Mouse (Mus musculus) limb, embryonic 11.5 days (tissue): Measurements from ENCODE around the gene Lrrc49. TPM values are rescaled to one million over a fixed set of nuclear protein-coding genes. Genes with fewer than 3 reads are reported as not detected.

Experiments
- ATAC-seq: fragments of 200-750 bp; cut with Nextera tagmentation; 2 replicates; pipeline ENCODE4 v1.8.0; 2017; ENCODE audit warnings: low read depth; ENCODE audit not compliant: insufficient number of reproducible peaks, low FRiP score, low TSS enrichment
- DNase-seq: peaks from one replicate; pipeline ENCODE4 v3.0.0-alpha.2; 2015; ENCODE audit warnings: low spot score
- H3K27ac ChIP-seq: fragments of 300-500 bp; sonication (generic); replicated peaks from 2 replicates; pipeline ENCODE4 v1.5.1; 2014; ENCODE audit warnings: low read depth, mild to moderate bottlenecking, low read length
- H3K27me3 ChIP-seq: fragments of 300-500 bp; sonication (generic); 2 replicates; pipeline ENCODE4 v1.6.1; 2014; ENCODE audit warnings: mild to moderate bottlenecking, low read length, mixed read lengths; ENCODE audit not compliant: control insufficient read depth, insufficient read depth
- H3K36me3 ChIP-seq: fragments of 300-500 bp; sonication (generic); 2 replicates; pipeline ENCODE4 v1.6.1; 2014; ENCODE audit warnings: mild to moderate bottlenecking, low read length, moderate library complexity, mixed read lengths; ENCODE audit not compliant: control insufficient read depth, insufficient read depth
- H3K4me1 ChIP-seq: fragments of 300-500 bp; sonication (generic); 2 replicates; pipeline ENCODE4 v1.6.1; 2014; ENCODE audit warnings: low read length, mixed read lengths; ENCODE audit not compliant: control insufficient read depth, insufficient read depth
- H3K4me2 ChIP-seq: fragments of 300-500 bp; sonication (generic); 2 replicates; pipeline ENCODE4 v1.6.1; 2014; ENCODE audit warnings: low read depth, mild to moderate bottlenecking, moderate library complexity; ENCODE audit not compliant: severe bottlenecking
- H3K4me3 ChIP-seq: fragments of 300-500 bp; sonication (generic); 2 replicates; pipeline ENCODE4 v1.5.1; 2014; ENCODE audit warnings: low read depth, low read length
- H3K9ac ChIP-seq: fragments of 300-500 bp; sonication (generic); 2 replicates; pipeline ENCODE4 v1.6.1; 2014; ENCODE audit warnings: mild to moderate bottlenecking, low read length
- H3K9me3 ChIP-seq: fragments of 300-500 bp; sonication (generic); 2 replicates; pipeline ENCODE4 v1.6.1; 2016; ENCODE audit warnings: low read length; ENCODE audit not compliant: control insufficient read depth
- WGBS: fragments of 180-500 bp; shearing (Covaris S2); extraction: QIAGEN DNeasy Blood & Tissue Kit; methylation state at CpG from one replicate; pipeline ENCODE4 v1.1.7; 2014; 5-methylcytosine and 5-hydroxymethylcytosine counted together
- polyA plus RNA-seq: library from polyadenylated mRNA; unstranded; fragments of >200 nt; fragmentation: Nextera tagmentation; extraction: Ambion mirVana; gene quantifications from 2 replicates; pipeline ENCODE4 v1.2.1, GENCODE M21; 2014

Lrrc49 gene
- polyA plus RNA-seq, 1 experiment from 2014 or later: 26.5 TPM

- 0 out of 2 replicates have a peak, but pooled peaks cover 5% of the 10 kb centered on the region for H3K27me3 ChIP-seq
- no peaks in the 10 kb centered on the region for H3K9me3 ChIP-seq
- ATAC-seq: no peak; the same call in 1 of the 2 replicates
- DNase-seq: peak; percentile 68
- H3K4me1 ChIP-seq: no peaks in the 10 kb centered on the region
- peak within 1 kb of the TSS; percentile 78 for H3K9ac ChIP-seq
- H3K36me3 ChIP-seq: no peaks in the 10 kb centered on the region
- under 1% methylated on average over 47 of the region's 66 CpGs for WGBS
- no peak within 1 kb of the TSS for H3K27ac ChIP-seq
- peak within 1 kb of the TSS; percentile 64 for H3K4me3 ChIP-seq
- H3K4me2 ChIP-seq: peak within 1 kb of the TSS; percentile 99
Observed at GRCm38 (mm10) chr9:60712771-60713541, 25.0 kb upstream of the Lrrc49 start, which contains the start of gene Larp6. Larp6 (plus strand) TSS chr9:60712989.

- no peak overlapping the region for H3K27ac ChIP-seq
- H3K4me1 ChIP-seq: no peaks in the 10 kb centered on the region
- no peak overlapping the region for H3K4me3 ChIP-seq
- no peak overlapping the region for H3K4me2 ChIP-seq
- H3K27me3 ChIP-seq: 0 out of 2 replicates have a peak, but pooled peaks cover 5% of the 10 kb centered on the region
- ATAC-seq (no peak), DNase-seq (no peak)
- WGBS: 74% methylated on average over 5 of the region's 5 CpGs
- H3K9me3 ChIP-seq: no peaks in the 10 kb centered on the region
- H3K9ac ChIP-seq: no peak overlapping the region
- no peaks in the 10 kb centered on the region for H3K36me3 ChIP-seq
Observed at GRCm38 (mm10) chr9:60712011-60712410, 24.1 kb upstream of the Lrrc49 start.

- no peaks in the 10 kb centered on the region for H3K9me3 ChIP-seq
- 85% methylated on average over 6 of the region's 6 CpGs for WGBS
- no peak overlapping the region for H3K9ac ChIP-seq
- no peaks in the 10 kb centered on the region for H3K36me3 ChIP-seq
- H3K4me2 ChIP-seq: no peak overlapping the region
- H3K27ac ChIP-seq: no peak overlapping the region
- H3K27me3 ChIP-seq: 0 out of 2 replicates have a peak, but pooled peaks cover 5% of the 10 kb centered on the region
- ATAC-seq (no peak), DNase-seq (no peak)
- H3K4me3 ChIP-seq: no peak overlapping the region
- no peaks in the 10 kb centered on the region for H3K4me1 ChIP-seq
Observed at GRCm38 (mm10) chr9:60709721-60710120, 21.8 kb upstream of the Lrrc49 start.

GRCm38 (mm10) chr9:60708606-60709005 lies 20.6 kb upstream of the Lrrc49 start:
- DNase-seq (no peak), ATAC-seq (no peak)
- H3K27me3 ChIP-seq: 0 out of 2 replicates have a peak, but pooled peaks cover under 1% of the 10 kb centered on the region
- no peak overlapping the region for H3K27ac ChIP-seq
- no peak overlapping the region for H3K9ac ChIP-seq
- no peaks in the 10 kb centered on the region for H3K4me1 ChIP-seq
- 88% methylated on average over 5 of the region's 5 CpGs for WGBS
- no peak overlapping the region for H3K4me3 ChIP-seq
- no peak overlapping the region for H3K4me2 ChIP-seq
- H3K36me3 ChIP-seq: no peaks in the 10 kb centered on the region
- H3K9me3 ChIP-seq: no peaks in the 10 kb centered on the region

GRCm38 (mm10) chr9:60707594-60707993 lies 19.6 kb upstream of the Lrrc49 start:
- H3K9ac ChIP-seq: no peak overlapping the region
- ATAC-seq (no peak), DNase-seq (no peak)
- no peaks in the 10 kb centered on the region for H3K9me3 ChIP-seq
- 91% methylated on average over 2 of the region's 2 CpGs for WGBS
- H3K4me3 ChIP-seq: no peak overlapping the region
- H3K27ac ChIP-seq: no peak overlapping the region
- no peaks in the 10 kb centered on the region for H3K4me1 ChIP-seq
- H3K4me2 ChIP-seq: no peak overlapping the region
- no peaks in the 10 kb centered on the region for H3K27me3 ChIP-seq
- no peaks in the 10 kb centered on the region for H3K36me3 ChIP-seq

GRCm38 (mm10) chr9:60699581-60700231 lies 11.7 kb upstream of the Lrrc49 start:
- H3K4me1 ChIP-seq: no peaks in the 10 kb centered on the region
- 73% methylated on average over 18 of the region's 18 CpGs for WGBS
- no peaks in the 10 kb centered on the region for H3K27me3 ChIP-seq
- no peak overlapping the region for H3K9ac ChIP-seq
- H3K27ac ChIP-seq: no peak overlapping the region
- H3K4me3 ChIP-seq: no peak overlapping the region
- ATAC-seq: no peak
- H3K36me3 ChIP-seq: no peaks in the 10 kb centered on the region
- H3K9me3 ChIP-seq: no peaks in the 10 kb centered on the region
- DNase-seq: no peak
- H3K4me2 ChIP-seq: no peak overlapping the region

GRCm38 (mm10) chr9:60696271-60696985 lies 8.5 kb upstream of the Lrrc49 start:
- no peak overlapping the region for H3K4me3 ChIP-seq
- no peak for DNase-seq
- H3K27me3 ChIP-seq: no peaks in the 10 kb centered on the region
- no peaks in the 10 kb centered on the region for H3K4me1 ChIP-seq
- no peak overlapping the region for H3K27ac ChIP-seq
- no peak overlapping the region for H3K9ac ChIP-seq
- ATAC-seq: no peak
- H3K9me3 ChIP-seq: no peaks in the 10 kb centered on the region
- no peak overlapping the region for H3K4me2 ChIP-seq
- H3K36me3 ChIP-seq: no peaks in the 10 kb centered on the region
- WGBS: 66% methylated on average over 6 of the region's 6 CpGs

- H3K4me1 ChIP-seq: no peaks in the 10 kb centered on the region
- H3K4me2 ChIP-seq: no peak overlapping the region
- no peaks in the 10 kb centered on the region for H3K27me3 ChIP-seq
- H3K9ac ChIP-seq: no peak overlapping the region
- no peak overlapping the region for H3K4me3 ChIP-seq
- ATAC-seq (no peak), DNase-seq (peak; percentile 40)
- 53% methylated on average over 2 of the region's 2 CpGs for WGBS
- no peaks in the 10 kb centered on the region for H3K36me3 ChIP-seq
- H3K9me3 ChIP-seq: no peaks in the 10 kb centered on the region
- no peak overlapping the region for H3K27ac ChIP-seq
Observed at GRCm38 (mm10) chr9:60693986-60694385, 6.0 kb upstream of the Lrrc49 start.
